Comparison of ENCODE assay signal across 10 mouse cellular contexts in the genomic region with DNA sequence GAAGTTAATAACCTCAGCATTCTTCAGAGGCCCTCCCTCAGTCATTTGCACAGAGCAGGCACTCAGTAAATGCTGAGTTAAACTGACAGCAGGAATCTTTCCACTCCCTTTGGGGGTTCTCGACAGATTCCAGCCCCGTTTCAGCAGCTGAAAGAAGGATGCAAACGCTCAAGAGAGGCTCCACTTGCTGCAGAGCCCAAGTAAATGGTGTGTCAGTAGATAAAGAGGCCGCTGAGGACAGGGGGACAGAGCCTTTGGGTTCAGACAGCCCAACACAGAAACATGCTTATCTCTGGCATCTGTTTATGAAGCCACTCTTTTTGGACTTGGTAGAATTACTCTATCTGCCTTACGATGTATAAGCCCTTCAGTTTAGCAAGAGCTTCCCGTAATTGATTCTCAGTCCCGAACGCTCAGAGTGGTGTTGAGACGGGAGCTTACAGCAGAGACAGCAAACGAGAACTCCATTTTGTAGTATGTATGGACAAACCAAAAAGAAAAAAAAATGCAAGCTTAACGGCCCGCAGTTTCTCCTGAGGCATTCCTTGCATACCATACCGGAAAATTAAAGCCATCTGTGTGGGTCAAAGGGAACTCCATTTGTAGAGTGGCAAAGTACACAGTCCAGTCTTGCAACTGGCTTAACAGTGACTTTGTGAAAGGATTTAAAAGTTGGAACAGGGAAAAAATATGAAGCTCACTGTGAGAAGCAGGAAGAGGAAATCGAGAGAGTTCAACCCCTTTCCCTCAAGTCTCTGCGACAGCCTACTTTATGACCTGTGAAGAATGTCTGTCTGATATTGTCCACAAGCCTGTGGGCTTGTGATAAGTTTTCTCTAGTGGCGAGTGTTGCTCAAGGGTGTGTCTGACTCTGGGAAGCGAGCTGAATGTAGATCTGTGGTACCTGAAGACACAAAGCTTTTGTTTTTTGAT. TPM values are rescaled to one million over a fixed set of nuclear protein-coding genes. Genes with fewer than 3 reads are reported as not detected.
A peak's percentile ranks its signal among the peaks of the same experiment; 100 is the strongest.
DNase-seq lines count a peak whose midpoint lies in the region; ATAC-seq and TF ChIP-seq lines count a peak whose summit lies in the region.
"Had no signal": no experiment of that assay in that cellular context is flagged by ENCODE, and none has a peak within 500 bp of the region (broad histone marks: within the 10 kb centered on the region; RNA-seq: fewer than 3 reads in every experiment).

No protein-coding gene starts in this region.

- intact Hi-C loops in left cerebral cortex, postnatal 10 days (cut with DNase I): no loop called here

- H3K27me3 ChIP-seq in midbrain, embryonic 11.5 days (ENCODE audit: control insufficient read depth, insufficient read depth, low read length): no peaks in the 10 kb centered on the region
- no peaks in the 10 kb centered on the region for H3K27me3 ChIP-seq in midbrain, embryonic 15.5 days (replicated peaks)
- no peaks in the 10 kb centered on the region for H3K27me3 ChIP-seq in heart, postnatal 0 days (ENCODE audit: control insufficient read depth, insufficient read depth, low read length)
- H3K27me3 ChIP-seq in limb, embryonic 15.5 days: no peaks in the 10 kb centered on the region
- no peaks in the 10 kb centered on the region for H3K27me3 ChIP-seq in stomach, postnatal 0 days (ENCODE audit: control insufficient read depth, insufficient read depth, low read length)
- H3K27me3 ChIP-seq: midbrain, embryonic 12.5 days had no signal

- no peak overlapping the region for H3K9ac ChIP-seq in midbrain, embryonic 11.5 days (ENCODE audit: low read length)
- no peak overlapping the region for H3K9ac ChIP-seq in midbrain, embryonic 15.5 days
- no peak overlapping the region; the same call in 1 of the 2 replicates for H3K9ac ChIP-seq in heart, postnatal 0 days (replicated peaks; ENCODE audit: low read depth, low read length)
- no peak overlapping the region for H3K9ac ChIP-seq in limb, embryonic 15.5 days
- H3K9ac ChIP-seq in stomach, postnatal 0 days (ENCODE audit: low read length): no peak overlapping the region
- H3K9ac ChIP-seq: midbrain, embryonic 12.5 days had no signal

- no peaks in the 10 kb centered on the region for H3K9me3 ChIP-seq in midbrain, embryonic 11.5 days (ENCODE audit: control insufficient read depth, low read length)
- H3K9me3 ChIP-seq in midbrain, embryonic 15.5 days: no peaks in the 10 kb centered on the region
- H3K9me3 ChIP-seq in heart, postnatal 0 days (replicated peaks; ENCODE audit: control insufficient read depth, low read length): no peaks in the 10 kb centered on the region
- no peaks in the 10 kb centered on the region for H3K9me3 ChIP-seq in limb, embryonic 15.5 days
- H3K9me3 ChIP-seq in stomach, postnatal 0 days (ENCODE audit: control insufficient read depth, low read length): no peaks in the 10 kb centered on the region
- H3K9me3 ChIP-seq: midbrain, embryonic 12.5 days had no signal

- no peak overlapping the region for H3K27ac ChIP-seq in midbrain, embryonic 11.5 days (ENCODE audit: low read depth, low read length)
- no peak overlapping the region for H3K27ac ChIP-seq in midbrain, embryonic 15.5 days
- H3K27ac ChIP-seq in heart, postnatal 0 days (ENCODE audit: low read depth): peak overlapping the region; percentile 82
- peak overlapping the region; percentile 88 for H3K27ac ChIP-seq in limb, embryonic 15.5 days
- H3K27ac ChIP-seq in stomach, postnatal 0 days (replicated peaks): peak overlapping the region; percentile 61; the same call in 1 of the 2 replicates
- H3K27ac ChIP-seq: midbrain, embryonic 12.5 days had no signal

- TF ChIP-seq CTCF in heart, postnatal 0 days (IDR thresholded peaks at IDR 0.05; ENCODE audit: low read depth): no peak
- no peak for TF ChIP-seq CTCF in stomach, postnatal 0 days (IDR thresholded peaks at IDR 0.05; ENCODE audit: low read depth)

- 67% methylated on average over 17 of the region's 17 CpGs for WGBS in midbrain, embryonic 11.5 days
- 69% methylated on average over 17 of the region's 17 CpGs for WGBS in midbrain, embryonic 15.5 days
- 24% methylated on average over 17 of the region's 17 CpGs for WGBS in heart, postnatal 0 days
- 8% methylated on average over 17 of the region's 17 CpGs for WGBS in limb, embryonic 15.5 days
- 18% methylated on average over 17 of the region's 17 CpGs for WGBS in stomach, postnatal 0 days

- no peak for ATAC-seq in midbrain, embryonic 11.5 days (ENCODE audit: low FRiP score)
- no peak for ATAC-seq in midbrain, embryonic 15.5 days (replicated peaks)
- no peak for ATAC-seq in heart, postnatal 0 days (ENCODE audit: insufficient read depth, low read depth)
- peak; percentile 42; the same call in 1 of the 2 replicates for ATAC-seq in limb, embryonic 15.5 days (ENCODE audit: insufficient number of reproducible peaks, low FRiP score, low TSS enrichment, low read depth)
- no peak for ATAC-seq in stomach, postnatal 0 days (ENCODE audit: low FRiP score, low TSS enrichment)

- no peaks in the 10 kb centered on the region for H3K4me1 ChIP-seq in midbrain, embryonic 11.5 days (ENCODE audit: control insufficient read depth, insufficient read depth, low read length)
- H3K4me1 ChIP-seq in midbrain, embryonic 15.5 days: no peaks in the 10 kb centered on the region
- peaks cover 33% of the 10 kb centered on the region for H3K4me1 ChIP-seq in heart, postnatal 0 days (ENCODE audit: control insufficient read depth, insufficient read depth)
- H3K4me1 ChIP-seq in limb, embryonic 15.5 days: peaks cover 48% of the 10 kb centered on the region
- 0 out of 2 replicates have a peak, but pooled peaks cover 2% of the 10 kb centered on the region for H3K4me1 ChIP-seq in stomach, postnatal 0 days (replicated peaks; ENCODE audit: control insufficient read depth, insufficient read depth)
- H3K4me1 ChIP-seq: midbrain, embryonic 12.5 days had no signal

- H3K36me3 ChIP-seq in midbrain, embryonic 11.5 days (ENCODE audit: control insufficient read depth, insufficient read depth, low read length): no peaks in the 10 kb centered on the region
- no peaks in the 10 kb centered on the region for H3K36me3 ChIP-seq in midbrain, embryonic 15.5 days (replicated peaks)
- peaks cover 23% of the 10 kb centered on the region; the same call in 1 of the 2 replicates for H3K36me3 ChIP-seq in heart, postnatal 0 days (replicated peaks; ENCODE audit: control insufficient read depth, insufficient read depth, low read length)
- peaks cover 16% of the 10 kb centered on the region for H3K36me3 ChIP-seq in limb, embryonic 15.5 days
- no peaks in the 10 kb centered on the region for H3K36me3 ChIP-seq in stomach, postnatal 0 days (ENCODE audit: control insufficient read depth, insufficient read depth, low read length)
- H3K36me3 ChIP-seq: midbrain, embryonic 12.5 days had no signal

- peak; percentile 87 for DNase-seq in midbrain, embryonic 11.5 days (ENCODE audit: low spot score, missing footprints)
- peak; percentile 39 for DNase-seq in heart, postnatal 0 days (ENCODE audit: low spot score)
- DNase-seq in stomach, postnatal 0 days (ENCODE audit: low spot score): no peak
- DNase-seq in frontal cortex, adult 2 months (ENCODE audit: extremely low spot score in 1 of 2, low spot score in 1 of 2): no peak
- DNase-seq in left cerebral cortex, postnatal 10 days (ENCODE audit: extremely low spot score in 1 of 2, low spot score in 2 of 2): no peak
- no peak for DNase-seq in gastrocnemius, postnatal 25 days

- no peak overlapping the region for H3K4me3 ChIP-seq in midbrain, embryonic 11.5 days (ENCODE audit: low read depth, low read length)
- H3K4me3 ChIP-seq in midbrain, embryonic 15.5 days: no peak overlapping the region
- no peak overlapping the region for H3K4me3 ChIP-seq in heart, postnatal 0 days (ENCODE audit: low read depth, low read length)
- no peak overlapping the region for H3K4me3 ChIP-seq in limb, embryonic 15.5 days
- no peak overlapping the region for H3K4me3 ChIP-seq in stomach, postnatal 0 days (ENCODE audit: low read depth, low read length)
- H3K4me3 ChIP-seq: midbrain, embryonic 12.5 days had no signal

- TF ChIP-seq EP300 in heart, postnatal 0 days (IDR thresholded peaks at IDR 0.05; ENCODE audit: low read depth): no peak
- no peak for TF ChIP-seq EP300 in stomach, postnatal 0 days (optimal IDR thresholded peaks at IDR 0.05)

- no peak overlapping the region for H3K4me2 ChIP-seq in midbrain, embryonic 11.5 days
- H3K4me2 ChIP-seq in midbrain, embryonic 15.5 days: no peak overlapping the region
- no peak overlapping the region for H3K4me2 ChIP-seq in heart, postnatal 0 days (ENCODE audit: low read depth, low read length)
- H3K4me2 ChIP-seq in limb, embryonic 15.5 days: peak overlapping the region; percentile 7; the same call in 1 of the 2 replicates
- H3K4me2 ChIP-seq in stomach, postnatal 0 days (replicated peaks; ENCODE audit: low read depth): no peak overlapping the region; the same call in 1 of the 2 replicates
- H3K4me2 ChIP-seq: midbrain, embryonic 12.5 days had no signal

RNA-seq across cellular contexts. Expression of a gene that starts 55.2 kb away (rescaled TPM):
- 20.9 and 25.3 TPM in 2 replicates for polyA plus RNA-seq in midbrain, embryonic 11.5 days (2014; fragmentation: Nextera tagmentation; extraction: Ambion mirVana)
- 4.1 TPM in 2 replicates for polyA plus RNA-seq in midbrain, embryonic 15.5 days (2015; fragmentation: Nextera tagmentation; extraction: Ambion mirVana)
- 92.1 and 111 TPM in 2 replicates for total RNA-seq in heart, postnatal 0 days (2014; rRNA removed; ENCODE audit: low replicate concordance)
- polyA plus RNA-seq in heart, postnatal 0 days (2015; fragmentation: Nextera tagmentation; extraction: Ambion mirVana): 56.3 and 57.5 TPM in 2 replicates
- 116 and 120 TPM in 2 replicates for polyA plus RNA-seq in limb, embryonic 15.5 days (2015; fragmentation: Nextera tagmentation; extraction: Ambion mirVana)
- polyA plus RNA-seq in stomach, postnatal 0 days (2015; fragmentation: Nextera tagmentation; extraction: Ambion mirVana): 9.7 and 10.8 TPM in 2 replicates
- polyA plus RNA-seq in frontal cortex, adult 2 months (2012; rRNA removed): 1.3 and 1.8 TPM in 2 replicates
- 1 to 10 TPM; 1.7 TPM for total RNA-seq in left cerebral cortex, postnatal 10 days (2021)
- total RNA-seq in gastrocnemius, postnatal 25 days (2021): 100 to 1,000 TPM in 1 of 2 experiments, 10 to 100 TPM in 1; 95.2 to 190 TPM
- total RNA-seq: MEL had no signal

Comparison
In these comparisons a context has a peak if more than half of its experiments do, and no peak if none do; other contexts are left out.
1. DNase-seq: peak in midbrain, embryonic 11.5 days (single experiment) and heart, postnatal 0 days (single experiment); none in stomach, postnatal 0 days (single experiment), frontal cortex, adult 2 months (0 of 2), left cerebral cortex, postnatal 10 days (0 of 2) and gastrocnemius, postnatal 25 days (single experiment).
2. H3K27ac ChIP-seq: peak in heart, postnatal 0 days (single experiment), limb, embryonic 15.5 days (single experiment) and stomach, postnatal 0 days (single experiment); none in midbrain, embryonic 11.5 days (single experiment) and midbrain, embryonic 15.5 days (single experiment).